Mouse (Mus musculus) MEL (cell line): Measurements from ENCODE around the gene Irs3.

Experiments
- CHD2 ChIP-seq: IDR thresholded peaks from 2 replicates; pipeline ENCODE4 v1.6.1; 2011; ENCODE audit warnings: low read length, improper control_type of control experiment
- CTCF ChIP-seq, 3 experiments: IDR thresholded peaks in 2 of 3; conservative IDR thresholded peaks in 1 of 3; 2 replicates each; pipeline ENCODE4 v1.5.1; 2011 to 2012; ENCODE audit warnings: low read length in 3 of 3, low read depth in 2 of 3, mild to moderate bottlenecking in 2 of 3, improper control_type of control experiment in 1 of 3, inconsistent platforms in 1 of 3, mixed read lengths in 1 of 3, moderate library complexity in 1 of 3; ENCODE audit not compliant: control insufficient read depth in 1 of 3, insufficient read depth in 1 of 3, poor library complexity in 1 of 3, severe bottlenecking in 1 of 3
- HCFC1 ChIP-seq: IDR thresholded peaks from 2 replicates; pipeline ENCODE4 v1.6.1; 2012; ENCODE audit warnings: low read depth, mild to moderate bottlenecking, inconsistent platforms, low read length, improper control_type of control experiment, moderate library complexity
- POLR2A ChIP-seq, 2 experiments: IDR thresholded peaks; 2 replicates each; pipeline ENCODE4 v1.6.1; 2011 to 2012; ENCODE audit warnings: low read length in 2 of 2, mild to moderate bottlenecking in 2 of 2, control low read depth in 1 of 2, improper control_type of control experiment in 1 of 2, low read depth in 1 of 2, moderate library complexity in 1 of 2; ENCODE audit not compliant: control insufficient read depth in 1 of 2, insufficient read depth in 1 of 2, poor library complexity in 1 of 2
- POLR2AphosphoS2 ChIP-seq: IDR thresholded peaks from 2 replicates; pipeline ENCODE4 v1.6.1; 2011; ENCODE audit warnings: low read length, improper control_type of control experiment

DNA sequence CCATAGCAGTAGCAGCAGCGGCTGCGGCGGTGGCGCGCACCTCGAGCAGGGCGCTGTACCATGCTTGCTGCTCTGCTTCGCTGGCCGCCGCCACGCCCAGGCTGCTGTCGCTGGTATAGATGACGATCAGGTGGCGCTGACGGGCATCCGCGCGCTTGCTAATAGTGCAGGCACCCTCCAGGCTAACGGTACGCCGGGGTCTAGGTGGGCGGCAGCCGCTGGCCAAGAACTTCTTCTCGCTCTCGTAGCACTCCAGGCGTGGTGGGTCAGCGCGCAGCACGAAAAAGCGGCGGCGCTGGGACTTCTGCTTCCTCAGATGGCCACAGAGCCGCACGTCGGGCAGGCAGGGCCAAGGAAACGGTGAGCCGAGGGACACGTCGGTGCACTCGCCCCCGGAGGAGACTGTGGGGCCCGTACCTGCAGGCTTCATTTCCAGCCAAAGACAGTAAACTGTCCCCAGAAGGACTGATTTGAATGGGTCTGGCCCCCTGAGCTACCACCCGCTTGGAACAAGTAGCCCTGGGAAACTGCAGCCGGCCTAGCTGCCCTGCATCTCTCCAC is 343 bp downstream of the Irs3 start:
- no peak for TF ChIP-seq POLR2AphosphoS2
- TF ChIP-seq POLR2A (IDR thresholded peaks at IDR 0.05; ENCODE audit: control insufficient read depth in 1 of 2, insufficient read depth in 1 of 2, low read depth in 1 of 2, low read length in 2 of 2, poor library complexity in 1 of 2): no peak
- no peak for TF ChIP-seq CTCF (IDR thresholded peaks at IDR 0.05 in 2 of 3, conservative IDR thresholded peaks at IDR 0.05 in 1 of 3; ENCODE audit: control insufficient read depth in 1 of 3, insufficient read depth in 1 of 3, low read depth in 2 of 3, low read length in 3 of 3, poor library complexity in 1 of 3, severe bottlenecking in 1 of 3)
- no peak for TF ChIP-seq CHD2
- TF ChIP-seq HCFC1: no peak
